Mouse (Mus musculus) regulatory T cell (primary cell): Measurements from ENCODE around the gene Tbl1xr1.

Experiments used
- in situ Hi-C: fragments of 300-600 bp; cut with MboI, MseI; formaldehyde crosslinking; loops from one replicate; pipeline ENCODE4 v1.15.1; 2025; ENCODE audit warnings: high pct_unique_total_duplicates

Gene Tbl1xr1

GRCm38 (mm10) chr3:22089825-22090224, 13.4 kb downstream of the Tbl1xr1 start:
- in situ Hi-C loops: no loop called here

GRCm38 (mm10) chr3:22090431-22091265, 14.2 kb downstream of the Tbl1xr1 start:
- in situ Hi-C loops: no loop called here

GRCm38 (mm10) chr3:22091266-22091550, 14.8 kb downstream of the Tbl1xr1 start:
- in situ Hi-C loops: no loop called here

- in situ Hi-C loops: no loop called here
Measured at GRCm38 (mm10) chr3:22091681-22092080, 15.2 kb downstream of the Tbl1xr1 start.

- in situ Hi-C loops: no loop called here
Measured at GRCm38 (mm10) chr3:22092784-22093183, 16.3 kb downstream of the Tbl1xr1 start.

- in situ Hi-C loops: no loop called here
Measured at GRCm38 (mm10) chr3:22103986-22104515, 27.6 kb downstream of the Tbl1xr1 start.

GRCm38 (mm10) chr3:22105471-22105870, 29.0 kb downstream of the Tbl1xr1 start:
- in situ Hi-C loops: no loop called here

GRCm38 (mm10) chr3:22108013-22108412, 31.6 kb downstream of the Tbl1xr1 start:
- in situ Hi-C loops: no loop called here

- in situ Hi-C loops: no loop called here
Measured at GRCm38 (mm10) chr3:22109651-22110050, 33.2 kb downstream of the Tbl1xr1 start.

- in situ Hi-C loops: no loop called here
Measured at GRCm38 (mm10) chr3:22113773-22114172, 37.3 kb downstream of the Tbl1xr1 start.

- in situ Hi-C loops: no loop called here
Measured at GRCm38 (mm10) chr3:22115221-22115620, 38.8 kb downstream of the Tbl1xr1 start.

- in situ Hi-C loops: no loop called here
Measured at GRCm38 (mm10) chr3:22115678-22116077, 39.2 kb downstream of the Tbl1xr1 start.

GRCm38 (mm10) chr3:22116188-22116587, 39.7 kb downstream of the Tbl1xr1 start:
- in situ Hi-C loops: no loop called here

- in situ Hi-C loops: loop anchor here (5.0 kb wide), 1 partner anchor 61 kb away; no protein-coding TSS in a partner anchor
Measured at GRCm38 (mm10) chr3:22121741-22122140, 45.3 kb downstream of the Tbl1xr1 start.

- in situ Hi-C loops: loop anchor here (5.0 kb wide), 1 partner anchor 59 kb away; no protein-coding TSS in a partner anchor
Measured at GRCm38 (mm10) chr3:22123145-22123544, 46.7 kb downstream of the Tbl1xr1 start.

GRCm38 (mm10) chr3:22126251-22126826, 49.9 kb downstream of the Tbl1xr1 start:
- in situ Hi-C loops: no loop called here

- in situ Hi-C loops: no loop called here
Measured at GRCm38 (mm10) chr3:22131277-22131676, 54.8 kb downstream of the Tbl1xr1 start.

- in situ Hi-C loops: no loop called here
Measured at GRCm38 (mm10) chr3:22133626-22134025, 57.2 kb downstream of the Tbl1xr1 start.

- in situ Hi-C loops: no loop called here
Measured at GRCm38 (mm10) chr3:22137793-22138579, 61.5 kb downstream of the Tbl1xr1 start.

- in situ Hi-C loops: no loop called here
Measured at GRCm38 (mm10) chr3:22138580-22139099, 62.2 kb downstream of the Tbl1xr1 start.

GRCm38 (mm10) chr3:22140111-22140658, 63.7 kb downstream of the Tbl1xr1 start:
- in situ Hi-C loops: loop anchor here (10.0 kb wide), 1 partner anchor 205 kb away; no protein-coding TSS in a partner anchor
